Mouse (Mus musculus) thymus, adult 2 months (tissue): Measurements from ENCODE around the gene Slco2a1.

ENCODE experiments used
- CTCF ChIP-seq: fragments of 200-500 bp; IDR thresholded peaks from 2 replicates; pipeline ENCODE4 v1.5.1; 2012; ENCODE audit warnings: mild to moderate bottlenecking, control low read depth, low read length, moderate library complexity, borderline replicate concordance; ENCODE audit not compliant: control insufficient read depth, poor library complexity, insufficient read depth; ENCODE audit errors: extremely low read depth
- POLR2A ChIP-seq: fragments of 200-500 bp; IDR thresholded peaks from 2 replicates; pipeline ENCODE4 v1.6.1; 2012; ENCODE audit warnings: mild to moderate bottlenecking, low read length, control low read depth, moderate library complexity; ENCODE audit not compliant: control insufficient read depth, poor library complexity, insufficient read depth; ENCODE audit errors: extremely low read depth

GRCm38 (mm10) chr9:103010161-103010560 is 21.6 kb downstream of the Slco2a1 start:
- TF ChIP-seq POLR2A (no peak), CTCF (no peak)
